Mouse (Mus musculus) heart, adult 2 months (tissue): ENCODE results near the gene Baz2a.

Experiments
- CTCF ChIP-seq: fragments of 200-600 bp; IDR thresholded peaks from 2 replicates; pipeline ENCODE4 v1.8.1; 2022; ENCODE audit warnings: antibody characterized with exemption, mild to moderate bottlenecking, moderate library complexity
- POLR2A ChIP-seq: fragments of 200-500 bp; IDR thresholded peaks from 2 replicates; pipeline ENCODE4 v1.6.1; 2011; ENCODE audit warnings: mild to moderate bottlenecking, low read depth, low read length, control low read depth; ENCODE audit not compliant: insufficient read depth

- peak; percentile 60 for TF ChIP-seq CTCF
- no peak for TF ChIP-seq POLR2A
These were observed 50.8 kb downstream of the Baz2a start for GRCm38 (mm10) chr10:128142165-128142564.
